Mouse (Mus musculus): ENCODE measurements around the gene Tnp2. TPM values are rescaled to one million over a fixed set of nuclear protein-coding genes. Genes with fewer than 3 reads are reported as not detected.

Tnp2 gene
- total RNA-seq, 2 experiments from 2014 or later, result not detected

DNA sequence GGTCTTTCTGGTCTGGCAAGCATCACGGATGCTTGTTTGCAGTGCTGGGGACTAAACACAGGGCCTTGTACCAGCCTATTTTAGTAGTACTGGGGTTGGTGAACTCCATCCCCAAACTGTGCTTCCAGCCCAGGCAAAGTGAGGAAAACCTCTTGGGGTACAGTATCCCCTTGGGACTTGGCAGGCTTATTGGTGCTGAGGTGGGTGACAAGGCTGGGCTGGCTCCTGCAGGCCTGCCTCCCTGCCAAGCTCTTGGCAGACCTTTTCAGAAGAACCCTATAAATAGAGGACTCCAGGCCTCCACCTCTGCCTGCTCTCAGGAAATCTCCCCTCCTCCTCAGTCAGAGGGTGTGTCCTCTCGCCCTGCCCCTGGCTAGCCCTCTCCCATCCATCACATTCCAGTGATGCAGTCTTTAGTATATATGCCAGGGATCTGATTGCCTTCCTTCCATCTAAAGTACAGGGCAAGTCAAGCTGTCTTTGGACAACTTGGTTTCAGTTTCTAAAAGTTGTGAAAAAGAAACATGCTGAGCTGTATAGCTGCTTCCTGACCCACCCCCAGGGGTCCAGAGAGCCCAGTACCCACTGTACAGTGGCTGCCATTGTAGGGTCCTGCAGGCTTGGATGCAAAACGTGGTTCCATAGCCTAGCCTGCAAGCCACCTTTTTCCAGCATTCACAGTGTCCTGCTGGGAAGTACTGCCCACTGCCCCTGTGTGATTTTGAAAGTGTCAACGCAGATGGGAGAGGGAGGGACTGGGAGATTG lies 1.5 kb downstream of the Tnp2 start:
- DNase-seq (ENCODE audit: extremely low spot score in 1 of 2, low spot score in 2 of 2), result no peak
- no peak overlapping the region for H3K4me3 ChIP-seq
- no peak overlapping the region for H3K27ac ChIP-seq
- no peak for TF ChIP-seq CTCF (IDR thresholded peaks at IDR 0.05)
- intact Hi-C loops (cut with DNase I), result loop anchor here (1.0 to 5.0 kb wide), 3 partner anchors 48 to 220 kb away; partner anchors contain the start of gene Rmi2

DNA sequence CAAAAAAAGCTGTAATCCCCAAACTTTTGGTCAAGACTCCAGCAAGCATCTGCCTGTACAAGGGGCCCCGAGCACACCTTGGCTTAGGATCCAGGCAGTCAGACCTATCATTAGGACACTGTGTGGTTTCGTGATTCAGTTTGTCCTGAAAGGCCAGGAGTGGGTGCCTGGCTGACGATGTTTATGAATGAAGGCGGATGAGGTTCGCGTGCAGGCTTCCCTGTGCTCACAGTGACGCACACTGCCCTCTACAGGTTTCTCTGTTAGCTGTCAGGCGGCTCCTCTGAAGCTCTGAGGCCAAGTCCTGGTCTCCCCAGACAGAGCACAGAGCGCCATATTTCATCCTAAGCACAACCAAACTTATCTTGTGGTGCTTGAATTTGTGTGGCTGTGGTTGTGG lies 2.2 kb downstream of the Tnp2 start:
- peak; percentile 77 to 78 for DNase-seq (ENCODE audit: extremely low spot score in 1 of 2, low spot score in 2 of 2)
- peak overlapping the region; percentile 97 for H3K27ac ChIP-seq
- intact Hi-C loops (cut with DNase I), result loop anchor here (1.0 to 5.0 kb wide), 3 partner anchors 49 to 219 kb away; partner anchors contain the start of gene Rmi2
- peak; percentile 87 for TF ChIP-seq CTCF (IDR thresholded peaks at IDR 0.05)
- H3K4me3 ChIP-seq, result peak overlapping the region; percentile 77

DNA sequence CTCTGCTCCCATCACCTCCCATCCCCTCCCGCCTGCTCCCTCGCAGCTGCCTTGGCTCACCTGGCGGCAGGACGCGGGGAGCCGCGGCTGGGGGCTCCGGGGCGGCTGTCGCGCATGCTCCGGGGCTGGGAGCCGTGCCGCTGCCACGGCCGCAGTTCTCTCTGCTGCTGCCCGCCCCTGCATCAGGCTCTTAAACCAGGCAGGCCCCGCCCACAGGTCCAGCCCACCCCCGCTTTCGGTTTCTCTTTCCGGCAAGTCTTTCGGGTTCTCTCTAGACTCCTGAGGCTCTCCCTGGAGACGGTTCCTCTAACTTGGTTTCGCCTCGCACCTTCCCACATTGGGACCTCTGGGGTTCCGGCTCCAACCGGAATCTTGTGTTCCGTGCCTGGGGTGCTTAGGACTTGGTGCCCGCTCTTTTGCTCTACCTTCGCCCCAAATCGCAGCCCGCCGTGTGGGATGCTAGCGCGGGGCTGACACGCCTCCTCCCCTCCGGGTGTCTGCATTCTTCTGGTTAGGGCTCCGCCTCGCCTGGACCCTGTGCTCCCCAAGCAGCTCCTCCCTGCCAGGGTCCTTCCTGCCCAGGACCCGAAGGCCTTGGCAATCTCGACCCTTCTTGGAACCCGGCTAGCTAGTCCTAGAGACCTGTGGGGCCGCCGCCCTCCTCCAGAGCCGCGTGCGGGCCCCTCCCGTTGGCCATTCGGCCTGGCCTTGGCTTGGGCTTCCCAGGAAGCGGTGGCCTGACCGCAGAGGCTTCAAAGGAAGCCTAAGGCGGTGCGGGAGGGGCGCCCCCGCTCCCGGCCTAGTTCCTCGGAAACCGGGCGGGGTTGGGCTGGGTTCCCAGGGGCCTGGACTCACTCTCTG lies 2.9 kb downstream of the Tnp2 start, which contains the start of gene Socs1:
Socs1 (minus strand) TSS at position 166 of the 861 bp plus-strand sequence.
- peak; percentile 21; the same call in 1 of the 2 replicates for TF ChIP-seq CTCF (IDR thresholded peaks at IDR 0.05)
- DNase-seq (ENCODE audit: extremely low spot score in 1 of 2, low spot score in 2 of 2), result peak; percentile 77 to 78
- Histone ChIP-seq H3K4me3 (peak within 1 kb of the TSS; percentile 77), H3K27ac (peak within 1 kb of the TSS; percentile 97)
- intact Hi-C loops (cut with DNase I), result loop anchor here (1.0 to 5.0 kb wide), 5 partner anchors 49 to 218 kb away; partner anchors contain the start of gene Rmi2

DNA sequence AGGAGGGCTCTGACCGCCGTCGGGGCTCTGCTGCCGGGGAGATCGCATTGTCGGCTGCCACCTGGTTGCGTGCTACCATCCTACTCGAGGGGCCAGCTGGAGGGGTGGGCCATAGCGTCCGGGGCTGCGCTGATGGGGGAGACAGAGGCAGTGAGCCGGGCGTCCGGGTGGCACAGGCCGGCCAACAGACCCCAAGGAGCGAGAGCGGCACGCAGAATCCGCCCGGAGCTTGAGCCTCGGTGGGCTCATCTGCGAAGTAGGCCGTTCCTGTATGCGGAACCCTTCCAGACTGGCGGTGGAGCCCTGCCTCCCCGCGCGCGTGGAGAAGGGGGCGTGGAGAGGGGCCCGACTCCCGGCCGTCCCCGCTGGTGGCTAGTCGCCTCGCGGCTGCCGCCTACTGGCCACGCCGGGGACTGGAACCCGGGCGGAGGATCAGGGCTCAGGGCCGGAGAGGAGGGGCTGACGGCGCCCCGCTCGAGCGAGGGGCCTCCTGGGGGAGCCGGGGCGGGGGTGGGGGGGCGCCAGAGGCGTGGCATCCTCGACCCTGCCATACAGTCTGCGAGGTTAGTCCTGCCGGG lies 3.6 kb downstream of the Tnp2 start:
- peak; percentile 87 for TF ChIP-seq CTCF (IDR thresholded peaks at IDR 0.05)
- Histone ChIP-seq H3K27ac (peak overlapping the region; percentile 97), H3K4me3 (peak overlapping the region; percentile 77)
- DNase-seq (ENCODE audit: extremely low spot score in 1 of 2, low spot score in 2 of 2), result peak; percentile 85 to 90
- intact Hi-C loops (cut with DNase I), result loop anchor here (2.0 to 5.0 kb wide), 3 partner anchors 62 to 144 kb away; no protein-coding TSS in a partner anchor

DNA sequence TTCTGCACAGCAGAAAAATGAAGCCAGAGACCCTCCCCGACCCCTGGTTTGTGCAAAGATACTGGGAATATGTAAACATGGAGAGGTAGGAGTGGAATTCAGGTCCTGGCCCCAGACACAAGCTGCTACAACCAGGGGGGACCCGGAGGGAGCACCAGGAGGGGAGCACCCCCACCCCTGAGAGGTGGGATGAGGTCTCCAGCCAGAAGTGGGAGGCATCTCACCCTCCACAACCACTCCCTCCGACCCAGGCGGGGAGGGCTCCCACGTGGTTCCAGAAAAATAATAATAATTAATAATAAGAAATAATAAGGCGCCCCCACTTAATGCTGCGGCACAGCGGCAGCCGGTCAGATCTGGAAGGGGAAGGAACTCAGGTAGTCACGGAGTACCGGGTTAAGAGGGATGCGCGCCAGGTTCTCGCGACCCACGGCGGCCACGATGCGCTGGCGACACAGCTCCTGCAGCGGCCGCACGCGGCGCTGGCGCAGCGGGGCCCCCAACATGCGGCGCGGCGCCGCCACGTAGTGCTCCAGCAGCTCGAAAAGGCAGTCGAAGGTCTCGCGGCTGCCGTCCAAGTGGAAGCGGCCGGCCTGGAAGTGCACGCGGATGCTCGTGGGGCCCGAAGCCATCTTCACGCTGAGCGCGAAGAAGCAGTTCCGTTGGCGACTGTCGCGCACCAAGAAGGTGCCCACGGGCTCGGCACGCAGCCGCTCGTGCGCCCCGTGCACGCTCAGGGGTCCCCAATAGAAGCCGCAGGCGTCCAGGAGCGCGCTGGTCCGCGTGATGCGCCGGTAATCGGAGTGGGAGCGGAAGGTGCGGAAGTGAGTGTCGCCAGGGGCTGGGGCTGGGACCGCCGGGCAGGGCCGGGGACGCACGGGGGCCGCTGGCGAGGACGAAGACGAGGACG lies 4.3 kb downstream of the Tnp2 start:
- H3K4me3 ChIP-seq, result peak overlapping the region; percentile 77
- peak; percentile 36 to 37 for DNase-seq (ENCODE audit: extremely low spot score in 1 of 2, low spot score in 2 of 2)
- peak overlapping the region; percentile 97 for H3K27ac ChIP-seq
- intact Hi-C loops (cut with DNase I), result loop anchor here (2.0 kb wide), 2 partner anchors 63 to 143 kb away; no protein-coding TSS in a partner anchor
- peak; percentile 19 for TF ChIP-seq CTCF (IDR thresholded peaks at IDR 0.05)

DNA sequence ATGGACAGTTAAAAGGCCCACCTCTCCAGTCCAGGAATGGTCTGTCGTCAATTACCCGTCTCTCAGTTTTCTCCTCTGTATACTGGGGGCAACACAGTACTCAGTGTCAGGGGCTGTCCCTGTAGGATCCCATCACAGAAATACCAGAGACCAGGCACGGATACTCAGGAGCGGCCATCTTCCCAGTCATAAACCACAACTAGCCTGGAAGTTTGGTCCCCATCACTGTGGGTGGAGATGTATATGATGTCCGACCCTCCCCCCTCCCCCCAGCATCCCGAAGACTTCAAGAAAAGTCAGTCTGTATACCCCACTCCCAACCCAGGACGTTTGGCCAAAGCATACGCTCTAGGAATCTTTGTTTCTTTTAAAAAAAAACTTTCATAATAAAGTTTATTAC lies 5.0 kb downstream of the Tnp2 start:
- Histone ChIP-seq H3K4me3 (no peak overlapping the region), H3K27ac (no peak overlapping the region)
- intact Hi-C loops (cut with DNase I), result no loop called here
- DNase-seq (ENCODE audit: extremely low spot score in 1 of 2, low spot score in 2 of 2), result no peak
- TF ChIP-seq CTCF (IDR thresholded peaks at IDR 0.05), result no peak

DNA sequence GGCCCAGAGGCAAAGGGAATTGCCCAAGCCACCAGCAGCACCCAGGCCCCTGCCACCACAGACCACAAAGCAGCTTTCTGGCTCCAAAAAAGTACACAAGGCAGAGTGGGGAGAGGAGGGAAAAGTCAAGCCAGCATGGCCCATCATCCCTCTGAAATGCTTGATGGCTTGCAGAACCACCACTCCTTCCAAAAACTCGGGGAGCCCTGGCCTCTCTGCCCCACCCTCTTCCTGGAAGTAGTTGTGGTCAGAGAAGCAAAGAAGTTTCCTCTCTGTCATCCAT lies 5.4 kb downstream of the Tnp2 start:
- Histone ChIP-seq H3K27ac (no peak overlapping the region), H3K4me3 (no peak overlapping the region)
- DNase-seq (ENCODE audit: extremely low spot score in 1 of 2, low spot score in 2 of 2), result no peak
- TF ChIP-seq CTCF (IDR thresholded peaks at IDR 0.05), result no peak
- intact Hi-C loops (cut with DNase I), result no loop called here

DNA sequence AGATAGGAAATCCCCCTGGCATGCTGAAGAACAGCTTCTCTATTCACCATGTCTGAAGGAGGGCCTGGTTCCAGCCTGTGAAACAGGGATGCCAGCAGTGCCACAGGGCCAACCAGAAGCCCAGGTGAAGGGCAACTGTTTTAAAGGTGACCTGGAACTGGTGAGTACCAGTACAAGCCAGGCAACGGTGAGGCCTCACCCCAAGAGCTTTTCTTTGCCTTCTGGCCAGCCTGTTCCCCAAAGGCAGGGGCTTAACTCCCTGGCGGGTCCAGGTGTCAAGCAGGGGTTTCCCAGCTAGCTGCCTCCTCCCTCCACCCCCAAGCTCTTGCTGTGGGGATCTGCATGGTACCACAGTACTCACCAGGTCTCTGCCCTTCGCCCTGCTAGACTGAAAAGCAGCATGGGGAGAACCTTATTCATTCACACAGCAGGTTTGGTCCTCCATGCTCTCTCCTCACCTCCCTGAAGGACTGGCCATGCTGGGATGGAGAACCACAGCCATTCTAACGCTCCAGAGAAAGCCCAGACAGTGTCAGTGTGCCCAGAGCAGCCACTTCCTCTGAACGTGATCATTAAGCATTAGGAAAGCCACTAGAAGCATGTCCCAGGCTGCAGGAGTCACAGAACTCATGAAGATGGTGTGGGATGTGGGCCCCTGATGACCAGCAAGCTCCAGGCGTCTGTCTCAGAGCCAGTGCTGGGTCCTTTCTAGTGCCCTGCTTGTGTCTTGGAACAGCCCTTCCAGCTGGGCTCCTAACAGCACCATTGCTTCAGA lies 5.9 kb downstream of the Tnp2 start:
- TF ChIP-seq CTCF (IDR thresholded peaks at IDR 0.05), result no peak

DNA sequence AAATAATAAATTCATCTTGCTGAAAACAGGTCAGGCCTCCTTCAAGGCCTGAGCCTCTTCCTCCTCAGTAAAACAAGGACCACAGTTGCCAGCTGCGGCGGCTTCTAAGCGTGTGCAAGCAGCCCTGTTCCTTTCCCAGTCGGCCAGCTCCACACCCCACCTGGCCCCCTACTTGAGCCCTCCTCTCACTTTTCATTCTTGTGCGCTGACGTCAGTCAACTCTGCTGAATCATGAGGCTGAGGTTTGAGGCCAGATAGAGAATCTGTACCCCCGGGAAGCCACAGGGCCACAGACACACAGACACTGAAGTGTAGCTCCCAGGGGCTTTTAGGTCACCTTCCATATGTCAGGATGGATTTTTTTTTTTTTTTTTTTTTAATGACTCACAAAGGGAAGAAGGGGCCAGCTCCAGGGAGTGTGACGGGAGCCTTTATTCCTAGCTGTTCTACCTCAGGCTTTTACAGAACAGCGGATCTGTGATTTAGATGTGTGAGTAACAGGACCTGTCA lies 6.5 kb downstream of the Tnp2 start:
- no peak overlapping the region for H3K4me3 ChIP-seq
- DNase-seq (ENCODE audit: extremely low spot score in 1 of 2, low spot score in 2 of 2), result no peak
- H3K27ac ChIP-seq, result no peak overlapping the region
- TF ChIP-seq CTCF (IDR thresholded peaks at IDR 0.05), result no peak
- intact Hi-C loops (cut with DNase I), result no loop called here

More for the DNA sequence above, 5.9 kb downstream of the Tnp2 start:
- H3K27ac ChIP-seq, result no peak overlapping the region
- intact Hi-C loops (cut with DNase I), result no loop called here
- H3K4me3 ChIP-seq, result no peak overlapping the region
- DNase-seq (ENCODE audit: extremely low spot score in 1 of 2, low spot score in 2 of 2), result no peak

DNA sequence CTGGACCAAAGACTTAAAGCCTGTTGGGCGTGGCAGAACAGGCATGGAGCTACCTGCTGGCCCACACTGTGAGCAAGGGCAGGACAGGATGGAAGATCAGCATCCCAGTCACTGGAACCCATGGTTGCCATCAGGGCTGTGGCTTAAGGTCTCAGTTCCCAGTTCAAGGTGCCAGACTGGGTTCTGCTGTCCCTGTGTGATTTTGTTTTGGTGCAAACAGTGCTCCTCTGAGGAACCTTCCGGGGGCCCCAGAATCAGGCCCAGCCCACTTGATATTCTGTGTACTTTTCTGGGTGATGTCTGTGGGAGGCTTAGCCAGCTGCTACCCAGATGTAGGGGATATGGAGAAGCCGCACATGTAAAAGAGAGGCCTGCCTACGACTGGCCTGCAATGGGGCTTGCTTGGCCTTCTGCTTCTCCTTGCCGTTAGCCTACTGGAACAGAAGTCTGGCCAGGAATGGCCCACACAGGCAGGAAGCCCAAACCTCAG lies 7.8 kb downstream of the Tnp2 start:
- no peak overlapping the region for H3K4me3 ChIP-seq
- intact Hi-C loops (cut with DNase I), result no loop called here
- no peak for DNase-seq (ENCODE audit: extremely low spot score in 1 of 2, low spot score in 2 of 2)
- no peak for TF ChIP-seq CTCF (IDR thresholded peaks at IDR 0.05)
- no peak overlapping the region for H3K27ac ChIP-seq
